Mouse (Mus musculus) heart, embryonic 12.5 days (tissue): ENCODE measurements at regions not wholly inside any gene's neighbourhood (a gene's known extent, or its start where the extent isn't known, plus 50 kb on each side); places are given as distances from the start of the nearest gene placed in this dataset.

ENCODE experiments used
- ATAC-seq: fragments of 200-750 bp; cut with Nextera tagmentation; 2 replicates; pipeline ENCODE4 v1.8.0; 2017; ENCODE audit warnings: moderate TSS enrichment, moderate library complexity; ENCODE audit not compliant: insufficient number of reproducible peaks, low FRiP score
- H3K27ac ChIP-seq: fragments of 300-500 bp; sonication (generic); 2 replicates; pipeline ENCODE4 v1.5.1; 2016; ENCODE audit warnings: mild to moderate bottlenecking, moderate library complexity; ENCODE audit not compliant: poor library complexity, severe bottlenecking
- H3K27me3 ChIP-seq: fragments of 300-500 bp; sonication (generic); replicated peaks from 2 replicates; pipeline ENCODE4 v1.6.1; 2016; ENCODE audit warnings: mild to moderate bottlenecking, moderate library complexity
- H3K36me3 ChIP-seq: fragments of 300-500 bp; sonication (generic); 2 replicates; pipeline ENCODE4 v1.6.1; 2016; ENCODE audit warnings: mild to moderate bottlenecking, moderate library complexity
- H3K4me1 ChIP-seq: fragments of 300-500 bp; sonication (generic); replicated peaks from 2 replicates; pipeline ENCODE4 v1.6.1; 2016; ENCODE audit warnings: mild to moderate bottlenecking
- H3K4me2 ChIP-seq: fragments of 300-500 bp; sonication (generic); 2 replicates; pipeline ENCODE4 v1.6.1; 2016; ENCODE audit warnings: mild to moderate bottlenecking, moderate library complexity
- H3K4me3 ChIP-seq: fragments of 300-500 bp; sonication (generic); 2 replicates; pipeline ENCODE4 v1.5.1; 2016; ENCODE audit warnings: mild to moderate bottlenecking
- H3K9ac ChIP-seq: fragments of 300-500 bp; sonication (generic); 2 replicates; pipeline ENCODE4 v1.6.1; 2016; ENCODE audit warnings: mild to moderate bottlenecking, moderate library complexity
- H3K9me3 ChIP-seq: fragments of 300-500 bp; sonication (generic); replicated peaks from 2 replicates; pipeline ENCODE4 v1.6.1; 2016; ENCODE audit warnings: mild to moderate bottlenecking, moderate library complexity
- WGBS: fragments of 180-500 bp; shearing (Covaris S2); methylation state at CpG from one replicate; pipeline ENCODE4 v1.1.7; 2016; 5-methylcytosine and 5-hydroxymethylcytosine counted together

- Histone ChIP-seq H3K4me3 (no peak overlapping the region), H3K9me3 (no peaks in the 10 kb centered on the region), H3K4me2 (no peak overlapping the region), H3K4me1 (no peaks in the 10 kb centered on the region), H3K9ac (no peak overlapping the region), H3K36me3 (no peaks in the 10 kb centered on the region), H3K27ac (no peak overlapping the region), H3K27me3 (no peaks in the 10 kb centered on the region)
- WGBS, result 77% methylated on average over 3 of the region's 3 CpGs
- no peak for ATAC-seq
Measured at GRCm38 (mm10) chr16:62608617-62609016, 178.0 kb downstream of the Nsun3 start.

- Histone ChIP-seq H3K36me3 (no peaks in the 10 kb centered on the region), H3K4me1 (no peaks in the 10 kb centered on the region), H3K27ac (no peak overlapping the region), H3K9ac (no peak overlapping the region), H3K27me3 (no peaks in the 10 kb centered on the region), H3K9me3 (no peaks in the 10 kb centered on the region), H3K4me3 (no peak overlapping the region), H3K4me2 (no peak overlapping the region)
- no peak for ATAC-seq
- 81% methylated on average over 1 of the region's 1 CpGs for WGBS
Measured at GRCm38 (mm10) chr16:62605920-62606319, 180.7 kb downstream of the Nsun3 start.

DNA sequence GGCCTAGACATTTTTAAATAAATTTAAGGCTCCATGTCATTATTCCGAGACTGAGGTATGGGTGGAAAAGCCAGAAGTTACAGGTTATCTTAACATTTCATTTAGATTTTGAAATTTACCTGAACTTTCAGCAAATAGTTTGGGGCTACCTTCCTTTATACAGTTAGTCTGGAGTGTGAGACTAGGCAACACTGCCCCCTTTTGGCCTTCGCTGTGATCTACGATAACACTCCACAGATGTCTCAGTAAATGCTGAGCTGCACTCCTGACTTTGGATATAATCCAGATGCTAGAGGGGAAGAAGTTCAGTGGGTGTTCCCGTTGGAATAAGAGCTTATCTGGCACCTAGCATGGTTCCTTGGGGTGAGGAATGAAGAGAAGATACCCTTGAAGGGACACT is 224.6 kb downstream of the Nsun3 start:
- no peaks in the 10 kb centered on the region for H3K4me1 ChIP-seq
- no peaks in the 10 kb centered on the region for H3K27me3 ChIP-seq
- H3K4me2 ChIP-seq, result no peak overlapping the region
- no peaks in the 10 kb centered on the region for H3K36me3 ChIP-seq
- H3K27ac ChIP-seq, result no peak overlapping the region
- no peaks in the 10 kb centered on the region for H3K9me3 ChIP-seq
- no peak overlapping the region for H3K4me3 ChIP-seq
- WGBS, result 39% methylated on average over 4 of the region's 4 CpGs
- no peak overlapping the region for H3K9ac ChIP-seq
- ATAC-seq, result no peak

- no peak for ATAC-seq
- no peak overlapping the region for H3K27ac ChIP-seq
- H3K4me2 ChIP-seq, result no peak overlapping the region
- WGBS, result 83% methylated on average over 2 of the region's 2 CpGs
- no peak overlapping the region for H3K4me3 ChIP-seq
- H3K4me1 ChIP-seq, result no peaks in the 10 kb centered on the region
- no peak overlapping the region for H3K9ac ChIP-seq
- no peaks in the 10 kb centered on the region for H3K9me3 ChIP-seq
- no peaks in the 10 kb centered on the region for H3K27me3 ChIP-seq
- H3K36me3 ChIP-seq, result no peaks in the 10 kb centered on the region
Measured at GRCm38 (mm10) chr16:62543156-62543555, 243.5 kb downstream of the Nsun3 start.

DNA sequence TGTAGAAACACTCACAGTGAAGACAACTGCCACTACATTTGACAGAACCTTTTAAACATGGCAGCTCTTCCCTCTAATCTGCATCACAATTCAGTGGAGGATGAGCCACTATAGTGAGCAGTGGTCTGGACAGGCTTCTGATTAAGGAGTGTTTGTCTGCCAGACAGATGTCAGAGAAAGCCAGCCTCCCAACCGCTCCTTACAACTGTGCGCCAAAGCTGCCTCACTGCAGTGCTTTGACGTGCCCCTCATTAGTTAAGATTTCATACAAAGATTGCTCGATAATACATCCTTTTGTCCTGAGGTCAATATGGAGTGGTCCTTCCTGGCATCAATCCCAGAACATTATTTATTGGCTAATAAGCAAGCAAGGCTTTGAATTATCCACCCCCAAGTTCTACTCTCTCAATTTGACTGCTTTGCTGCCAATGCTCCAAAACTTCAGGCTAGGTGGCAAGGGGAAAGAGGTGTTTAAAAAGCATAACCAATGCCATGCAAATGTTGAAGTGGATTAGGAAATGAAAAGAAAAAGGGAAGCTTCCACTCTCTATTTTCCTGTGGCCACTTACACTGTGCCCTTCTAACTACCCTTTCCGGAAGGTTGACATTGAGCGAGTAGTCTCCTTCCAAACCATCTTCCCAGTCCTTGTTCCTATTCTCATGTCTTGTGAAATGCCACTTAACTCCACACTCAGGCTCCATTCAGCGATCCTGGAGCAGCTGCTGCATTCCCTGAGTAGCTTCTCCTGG is 248.7 kb downstream of the Nsun3 start:
- WGBS, result 82% methylated on average over 7 of the region's 7 CpGs
- H3K9ac ChIP-seq, result no peak overlapping the region
- no peak overlapping the region for H3K4me3 ChIP-seq
- H3K27ac ChIP-seq, result no peak overlapping the region
- no peaks in the 10 kb centered on the region for H3K36me3 ChIP-seq
- no peak overlapping the region for H3K4me2 ChIP-seq
- H3K9me3 ChIP-seq, result no peaks in the 10 kb centered on the region
- H3K27me3 ChIP-seq, result no peaks in the 10 kb centered on the region
- no peak for ATAC-seq
- no peaks in the 10 kb centered on the region for H3K4me1 ChIP-seq

DNA sequence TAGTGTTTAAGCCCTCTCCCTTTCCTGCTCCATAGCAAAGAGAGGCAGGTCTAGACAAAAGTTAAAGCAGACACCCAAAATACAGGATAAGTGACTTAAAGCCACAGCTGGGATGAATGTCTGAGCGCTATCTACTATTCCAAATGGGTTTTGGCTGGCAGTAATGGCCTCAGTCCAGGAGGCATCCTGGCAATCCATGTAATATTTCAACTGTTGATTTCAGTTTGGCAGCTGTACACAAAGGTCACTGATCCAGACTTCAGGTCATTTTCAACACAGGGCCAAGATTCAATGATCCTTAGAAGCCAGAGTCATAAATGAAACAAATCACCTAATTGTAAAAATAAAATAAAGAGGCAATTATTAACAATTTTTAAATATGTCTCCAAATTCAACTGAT is 277.3 kb downstream of the Nsun3 start:
- Histone ChIP-seq H3K4me3 (no peak overlapping the region), H3K9me3 (no peaks in the 10 kb centered on the region), H3K4me2 (no peak overlapping the region), H3K36me3 (no peaks in the 10 kb centered on the region), H3K27ac (no peak overlapping the region), H3K4me1 (no peaks in the 10 kb centered on the region), H3K27me3 (no peaks in the 10 kb centered on the region), H3K9ac (no peak overlapping the region)
- no peak for ATAC-seq
- 73% methylated on average over 1 of the region's 1 CpGs for WGBS

- no peaks in the 10 kb centered on the region for H3K4me1 ChIP-seq
- H3K4me2 ChIP-seq, result no peak overlapping the region
- no peak overlapping the region for H3K4me3 ChIP-seq
- no peaks in the 10 kb centered on the region for H3K27me3 ChIP-seq
- no peak overlapping the region for H3K27ac ChIP-seq
- no peaks in the 10 kb centered on the region for H3K36me3 ChIP-seq
- H3K9me3 ChIP-seq, result no peaks in the 10 kb centered on the region
- no peak for ATAC-seq
- H3K9ac ChIP-seq, result no peak overlapping the region
- WGBS, result 32% methylated on average over 2 of the region's 2 CpGs
Measured at GRCm38 (mm10) chr16:62506725-62507482, 279.7 kb downstream of the Nsun3 start.

GRCm38 (mm10) chr16:62500870-62501269 is 285.7 kb downstream of the Nsun3 start:
- ATAC-seq, result no peak
- WGBS, result 48% methylated on average over 6 of the region's 6 CpGs

DNA sequence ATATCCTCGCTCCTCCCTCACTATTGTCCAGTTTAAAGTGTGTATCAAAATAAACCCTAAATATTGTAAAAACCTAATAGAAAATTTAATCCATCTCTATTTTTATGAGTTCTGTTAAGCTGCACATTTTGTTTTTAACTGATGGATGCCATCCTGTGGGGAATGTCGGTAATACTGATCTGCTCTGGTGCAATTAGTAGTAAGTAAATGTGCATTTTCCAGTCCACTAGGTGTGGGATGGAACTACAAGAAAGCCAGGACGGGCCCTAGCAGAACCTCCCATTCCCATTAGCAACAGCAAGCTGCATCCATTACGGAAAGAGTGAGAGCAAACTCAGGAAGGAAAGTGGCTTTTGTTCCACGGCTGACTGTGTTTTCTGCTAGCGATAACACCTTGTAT is 286.3 kb downstream of the Nsun3 start:
- Histone ChIP-seq H3K36me3 (no peaks in the 10 kb centered on the region), H3K27me3 (no peaks in the 10 kb centered on the region), H3K27ac (no peak overlapping the region), H3K9me3 (no peaks in the 10 kb centered on the region), H3K4me1 (no peaks in the 10 kb centered on the region), H3K9ac (no peak overlapping the region), H3K4me2 (no peak overlapping the region), H3K4me3 (no peak overlapping the region)
- 66% methylated on average over 6 of the region's 6 CpGs for WGBS
- no peak for ATAC-seq

More at GRCm38 (mm10) chr16:62500870-62501269, 285.7 kb downstream of the Nsun3 start:
- Histone ChIP-seq H3K9me3 (no peaks in the 10 kb centered on the region), H3K27me3 (no peaks in the 10 kb centered on the region), H3K4me1 (no peaks in the 10 kb centered on the region), H3K9ac (no peak overlapping the region), H3K4me2 (no peak overlapping the region), H3K36me3 (no peaks in the 10 kb centered on the region), H3K27ac (no peak overlapping the region), H3K4me3 (no peak overlapping the region)

DNA sequence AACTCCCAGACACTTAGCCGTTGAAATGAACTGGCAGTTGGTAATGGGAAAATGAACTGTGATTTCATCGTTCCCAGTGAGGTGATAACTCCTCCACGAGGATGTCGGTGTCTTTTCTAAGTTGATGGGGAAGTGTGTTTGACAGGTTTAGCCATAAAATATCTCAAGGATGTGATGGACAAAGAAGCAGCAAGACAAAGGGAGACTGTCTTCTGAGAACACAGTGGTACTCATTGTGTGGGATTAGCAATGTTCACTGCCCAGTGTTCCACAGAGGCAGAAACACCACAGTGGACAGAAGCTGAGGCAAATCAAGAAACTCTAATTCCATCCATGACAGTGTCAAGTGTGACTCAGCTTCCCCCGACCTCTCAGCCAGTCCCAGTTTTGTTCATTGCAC is 287.9 kb downstream of the Nsun3 start:
- no peaks in the 10 kb centered on the region for H3K27me3 ChIP-seq
- H3K4me1 ChIP-seq, result no peaks in the 10 kb centered on the region
- H3K4me3 ChIP-seq, result no peak overlapping the region
- no peaks in the 10 kb centered on the region for H3K36me3 ChIP-seq
- no peak overlapping the region for H3K9ac ChIP-seq
- 70% methylated on average over 5 of the region's 5 CpGs for WGBS
- no peak overlapping the region for H3K27ac ChIP-seq
- ATAC-seq, result no peak
- no peak overlapping the region for H3K4me2 ChIP-seq
- no peaks in the 10 kb centered on the region for H3K9me3 ChIP-seq

- Histone ChIP-seq H3K27ac (no peak overlapping the region), H3K4me2 (no peak overlapping the region), H3K9ac (no peak overlapping the region), H3K36me3 (no peaks in the 10 kb centered on the region), H3K4me1 (no peaks in the 10 kb centered on the region), H3K9me3 (no peaks in the 10 kb centered on the region), H3K27me3 (no peaks in the 10 kb centered on the region), H3K4me3 (no peak overlapping the region)
- 47% methylated on average over 9 of the region's 9 CpGs for WGBS
- ATAC-seq, result no peak
Measured at GRCm38 (mm10) chr16:62496697-62497096, 289.9 kb downstream of the Nsun3 start.
